Mouse (Mus musculus): ENCODE results near the gene AW011738. TPM values are rescaled to one million over a fixed set of nuclear protein-coding genes. Genes with fewer than 3 reads are reported as not detected.

The AW011738 gene
- polyA plus RNA-seq, 1 experiment from 2014 or later = 8.1 TPM

DNA sequence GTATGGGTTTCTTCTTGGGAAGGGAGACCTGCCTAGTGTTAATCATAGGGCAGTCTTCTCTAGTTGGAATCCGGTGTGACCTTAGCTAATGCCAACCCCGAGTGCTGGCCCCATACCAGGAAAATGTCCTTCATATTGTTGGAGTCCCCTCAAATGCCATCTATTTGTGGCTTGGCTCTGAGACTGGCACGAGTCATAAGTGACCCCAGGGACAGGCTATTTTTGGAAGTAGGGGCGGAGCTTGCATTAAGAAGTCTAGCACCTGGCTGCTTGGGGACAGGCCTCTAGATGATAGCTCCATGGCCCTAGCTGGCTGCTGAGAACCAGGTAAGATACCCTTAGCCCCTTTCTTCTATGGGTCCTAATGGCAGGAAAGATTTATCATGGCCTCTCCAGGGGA is 12.5 kb downstream of the AW011738 start, which contains the start of gene Perm1:
Perm1 (plus strand) TSS at position 220 of the 400 bp plus-strand sequence.
- Histone ChIP-seq H3K4me2 (replicated peaks; ENCODE audit: low read depth, low read length) (no peak within 1 kb of the TSS), H3K9me3 (ENCODE audit: low read length) (no peaks in the 10 kb centered on the region), H3K27ac (ENCODE audit: low read length) (no peak within 1 kb of the TSS)

DNA sequence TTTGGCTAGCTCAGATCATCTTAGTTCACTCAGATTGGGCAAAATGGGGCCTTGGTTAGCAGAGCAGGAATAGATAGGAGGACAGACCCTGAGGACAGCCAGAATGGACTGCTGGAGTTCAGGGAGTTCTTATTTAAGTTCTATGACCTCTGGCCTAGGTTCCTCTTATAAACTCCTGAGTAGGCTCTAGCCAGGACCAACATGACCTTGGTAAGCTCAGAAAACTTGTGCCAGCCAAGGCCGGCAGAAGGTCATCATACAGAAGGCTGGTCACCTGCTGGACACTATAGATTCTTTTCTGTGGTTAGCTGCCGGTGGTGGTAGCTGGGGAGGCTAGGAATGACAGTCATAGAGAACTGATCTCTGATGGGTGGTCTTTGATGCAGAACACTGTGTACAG is 13.1 kb downstream of the AW011738 start:
- no peak overlapping the region for H3K4me2 ChIP-seq (replicated peaks; ENCODE audit: low read depth, low read length)
- H3K9ac ChIP-seq (replicated peaks; ENCODE audit: low read length) = no peak overlapping the region
- H3K4me1 ChIP-seq (ENCODE audit: insufficient read depth, low read length) = no peaks in the 10 kb centered on the region
- H3K4me3 ChIP-seq (ENCODE audit: low read length) = no peak overlapping the region
- no peak overlapping the region for H3K27ac ChIP-seq (ENCODE audit: low read length)
- ATAC-seq (ENCODE audit: low FRiP score, low TSS enrichment) = no peak
- H3K36me3 ChIP-seq (ENCODE audit: insufficient read depth, low read length) = no peaks in the 10 kb centered on the region
- no peaks in the 10 kb centered on the region for H3K9me3 ChIP-seq (ENCODE audit: low read length)
- WGBS = 86% methylated on average over 2 of the region's 2 CpGs
- no peaks in the 10 kb centered on the region for H3K27me3 ChIP-seq (ENCODE audit: insufficient read depth, low read length)

More for the DNA sequence above, 12.5 kb downstream of the AW011738 start, which contains the start of gene Perm1:
- no peaks in the 10 kb centered on the region for H3K27me3 ChIP-seq (ENCODE audit: insufficient read depth, low read length)
- WGBS = 72% methylated on average over 4 of the region's 4 CpGs
- H3K4me3 ChIP-seq (ENCODE audit: low read length) = no peak within 1 kb of the TSS
- no peaks in the 10 kb centered on the region for H3K36me3 ChIP-seq (ENCODE audit: insufficient read depth, low read length)
- H3K4me1 ChIP-seq (ENCODE audit: insufficient read depth, low read length) = no peaks in the 10 kb centered on the region
- no peak for ATAC-seq (ENCODE audit: low FRiP score, low TSS enrichment)
- H3K9ac ChIP-seq (replicated peaks; ENCODE audit: low read length) = no peak within 1 kb of the TSS

GRCm38 (mm10) chr4:156217022-156217669 is 14.0 kb downstream of the AW011738 start:
- Histone ChIP-seq H3K27me3 (ENCODE audit: insufficient read depth, low read length) (no peaks in the 10 kb centered on the region), H3K4me2 (replicated peaks; ENCODE audit: low read depth, low read length) (no peak overlapping the region), H3K27ac (ENCODE audit: low read length) (no peak overlapping the region), H3K9me3 (ENCODE audit: low read length) (no peaks in the 10 kb centered on the region), H3K9ac (replicated peaks; ENCODE audit: low read length) (no peak overlapping the region), H3K4me1 (ENCODE audit: insufficient read depth, low read length) (no peaks in the 10 kb centered on the region), H3K4me3 (ENCODE audit: low read length) (no peak overlapping the region), H3K36me3 (ENCODE audit: insufficient read depth, low read length) (no peaks in the 10 kb centered on the region)
- ATAC-seq (ENCODE audit: low FRiP score, low TSS enrichment) = no peak
- 79% methylated on average over 16 of the region's 16 CpGs for WGBS

- no peaks in the 10 kb centered on the region for H3K36me3 ChIP-seq (ENCODE audit: insufficient read depth, low read length)
- H3K4me3 ChIP-seq (ENCODE audit: low read length) = no peak overlapping the region
- H3K4me1 ChIP-seq (ENCODE audit: insufficient read depth, low read length) = no peaks in the 10 kb centered on the region
- H3K9ac ChIP-seq (replicated peaks; ENCODE audit: low read length) = no peak overlapping the region
- H3K4me2 ChIP-seq (replicated peaks; ENCODE audit: low read depth, low read length) = no peak overlapping the region
- no peaks in the 10 kb centered on the region for H3K9me3 ChIP-seq (ENCODE audit: low read length)
- H3K27me3 ChIP-seq (ENCODE audit: insufficient read depth, low read length) = no peaks in the 10 kb centered on the region
- no peak for ATAC-seq (ENCODE audit: low FRiP score, low TSS enrichment)
- no peak overlapping the region for H3K27ac ChIP-seq (ENCODE audit: low read length)
- 77% methylated on average over 16 of the region's 16 CpGs for WGBS
Observed at GRCm38 (mm10) chr4:156217838-156218237, 14.7 kb downstream of the AW011738 start.

GRCm38 (mm10) chr4:156219936-156220335 is 16.8 kb downstream of the AW011738 start:
- H3K9me3 ChIP-seq (ENCODE audit: low read length) = no peaks in the 10 kb centered on the region
- no peaks in the 10 kb centered on the region for H3K36me3 ChIP-seq (ENCODE audit: insufficient read depth, low read length)
- H3K4me2 ChIP-seq (replicated peaks; ENCODE audit: low read depth, low read length) = no peak overlapping the region
- no peak for ATAC-seq (ENCODE audit: low FRiP score, low TSS enrichment)
- no peak overlapping the region for H3K27ac ChIP-seq (ENCODE audit: low read length)
- no peak overlapping the region for H3K9ac ChIP-seq (replicated peaks; ENCODE audit: low read length)
- no peaks in the 10 kb centered on the region for H3K4me1 ChIP-seq (ENCODE audit: insufficient read depth, low read length)
- H3K4me3 ChIP-seq (ENCODE audit: low read length) = no peak overlapping the region
- no peaks in the 10 kb centered on the region for H3K27me3 ChIP-seq (ENCODE audit: insufficient read depth, low read length)
- 88% methylated on average over 11 of the region's 11 CpGs for WGBS

GRCm38 (mm10) chr4:156224276-156224675 is 21.2 kb downstream of the AW011738 start:
- no peak overlapping the region for H3K4me3 ChIP-seq (ENCODE audit: low read length)
- peaks cover 3% of the 10 kb centered on the region for H3K36me3 ChIP-seq (ENCODE audit: insufficient read depth, low read length)
- no peaks in the 10 kb centered on the region for H3K27me3 ChIP-seq (ENCODE audit: insufficient read depth, low read length)
- H3K9ac ChIP-seq (replicated peaks; ENCODE audit: low read length) = no peak overlapping the region
- no peak overlapping the region for H3K27ac ChIP-seq (ENCODE audit: low read length)
- ATAC-seq (ENCODE audit: low FRiP score, low TSS enrichment) = no peak
- peaks cover 5% of the 10 kb centered on the region for H3K4me1 ChIP-seq (ENCODE audit: insufficient read depth, low read length)
- no peak overlapping the region for H3K4me2 ChIP-seq (replicated peaks; ENCODE audit: low read depth, low read length)
- H3K9me3 ChIP-seq (ENCODE audit: low read length) = no peaks in the 10 kb centered on the region
- 91% methylated on average over 2 of the region's 2 CpGs for WGBS

DNA sequence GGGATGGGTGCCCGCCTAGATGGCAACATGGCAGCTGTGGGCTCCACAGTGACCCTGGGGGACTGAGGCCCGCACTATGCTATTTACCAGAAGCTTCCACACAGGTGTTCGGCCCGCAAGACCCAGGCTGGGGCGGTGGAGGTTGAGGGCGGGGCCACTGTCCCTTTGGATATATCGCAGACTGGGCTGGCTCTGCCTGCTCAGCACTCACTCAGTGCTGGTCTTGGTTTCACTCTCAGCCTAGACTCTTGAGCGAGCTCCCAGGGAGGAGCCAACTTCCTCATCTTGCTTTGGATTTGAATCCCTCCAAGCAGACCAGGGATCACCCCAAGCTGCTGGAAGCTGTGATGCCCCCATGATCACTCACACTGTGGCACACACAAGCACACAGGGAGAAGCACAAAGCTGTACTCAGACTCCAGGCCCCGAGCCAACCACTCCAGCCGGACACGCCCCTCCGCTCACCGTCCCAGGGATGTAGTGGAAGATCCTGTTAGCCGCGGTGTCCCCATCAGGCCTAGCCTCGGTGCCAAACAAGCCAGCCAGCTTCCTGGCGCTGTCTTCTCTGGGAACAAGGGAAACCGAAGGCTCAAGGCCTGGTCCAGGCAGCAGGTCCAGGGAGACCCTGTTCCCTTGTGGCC is 24.8 kb downstream of the AW011738 start:
- Histone ChIP-seq H3K9me3 (ENCODE audit: low read length) (no peaks in the 10 kb centered on the region), H3K4me2 (replicated peaks; ENCODE audit: low read depth, low read length) (peak overlapping the region; percentile 7), H3K4me1 (ENCODE audit: insufficient read depth, low read length) (peaks cover 5% of the 10 kb centered on the region), H3K27me3 (ENCODE audit: insufficient read depth, low read length) (no peaks in the 10 kb centered on the region), H3K9ac (replicated peaks; ENCODE audit: low read length) (no peak overlapping the region), H3K36me3 (ENCODE audit: insufficient read depth, low read length) (peaks cover 39% of the 10 kb centered on the region), H3K27ac (ENCODE audit: low read length) (no peak overlapping the region), H3K4me3 (ENCODE audit: low read length) (no peak overlapping the region)
- 37% methylated on average over 18 of the region's 18 CpGs for WGBS
- 0 out of 2 replicates have a peak, but pooled peaks have one; percentile 17 for ATAC-seq (ENCODE audit: low FRiP score, low TSS enrichment)

DNA sequence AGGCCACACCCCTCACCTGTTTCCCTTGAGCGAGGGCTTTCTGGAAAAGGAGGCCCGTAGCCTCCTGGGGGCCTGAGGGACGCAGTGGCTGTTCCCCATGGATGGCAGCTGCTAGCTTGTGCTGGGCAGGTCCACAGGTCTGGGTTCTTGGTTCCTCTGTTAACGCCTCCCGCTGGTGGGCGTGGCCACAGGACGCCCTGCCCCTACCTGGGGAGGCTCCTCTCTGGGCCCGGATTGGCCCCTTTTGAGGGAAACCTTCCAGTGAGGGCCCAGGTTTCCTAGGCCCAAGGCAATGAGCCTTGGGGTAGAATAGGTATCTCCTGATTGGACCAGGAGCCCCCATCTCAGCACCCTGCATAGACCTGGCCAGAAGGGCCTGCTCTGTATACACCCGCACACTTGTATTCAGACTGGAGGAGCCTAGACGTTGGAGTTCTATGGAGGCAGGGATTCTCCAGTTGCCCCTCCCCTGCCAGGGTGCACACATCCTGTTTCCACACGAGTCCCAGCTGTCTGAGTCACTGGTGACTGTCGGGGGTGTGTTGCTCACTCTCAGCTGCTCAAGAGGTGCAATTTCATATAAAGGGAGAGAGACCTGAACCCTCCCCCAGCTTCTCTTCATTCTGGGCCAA is 25.4 kb downstream of the AW011738 start:
- no peaks in the 10 kb centered on the region for H3K9me3 ChIP-seq (ENCODE audit: low read length)
- peak overlapping the region; percentile 7 for H3K4me2 ChIP-seq (replicated peaks; ENCODE audit: low read depth, low read length)
- WGBS = 26% methylated on average over 12 of the region's 12 CpGs
- peaks cover 39% of the 10 kb centered on the region for H3K36me3 ChIP-seq (ENCODE audit: insufficient read depth, low read length)
- no peak overlapping the region for H3K27ac ChIP-seq (ENCODE audit: low read length)
- peaks cover 7% of the 10 kb centered on the region for H3K4me1 ChIP-seq (ENCODE audit: insufficient read depth, low read length)
- ATAC-seq (ENCODE audit: low FRiP score, low TSS enrichment) = peak; percentile 62
- no peaks in the 10 kb centered on the region for H3K27me3 ChIP-seq (ENCODE audit: insufficient read depth, low read length)
- H3K4me3 ChIP-seq (ENCODE audit: low read length) = no peak overlapping the region
- H3K9ac ChIP-seq (replicated peaks; ENCODE audit: low read length) = no peak overlapping the region

DNA sequence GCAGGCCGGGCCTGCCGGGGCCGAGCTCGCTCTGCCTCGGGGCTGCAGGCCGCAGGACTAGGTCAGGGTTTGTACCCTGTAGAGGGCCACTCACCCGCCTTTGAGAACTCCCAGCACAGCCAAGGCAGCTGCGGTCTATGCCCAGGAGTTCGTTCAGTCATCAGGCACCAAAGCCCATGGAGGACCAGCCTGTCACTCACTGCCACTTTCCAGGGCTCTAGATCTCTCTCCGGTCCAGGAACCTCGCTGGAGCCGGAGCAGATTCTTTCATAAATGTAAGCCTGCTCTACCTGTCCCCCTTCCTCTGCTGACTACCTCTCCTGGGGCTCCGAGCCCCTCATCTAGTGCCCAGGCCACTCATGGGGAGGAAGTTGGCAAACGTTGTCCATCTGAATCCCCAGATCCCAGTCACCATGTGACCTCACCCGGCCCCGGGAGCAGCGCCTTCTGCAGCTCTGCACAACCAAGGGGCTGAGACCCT is 31.0 kb downstream of the AW011738 start:
- Histone ChIP-seq H3K27me3 (ENCODE audit: insufficient read depth, low read length) (no peaks in the 10 kb centered on the region), H3K9me3 (ENCODE audit: low read length) (no peaks in the 10 kb centered on the region), H3K4me1 (ENCODE audit: insufficient read depth, low read length) (peaks cover 17% of the 10 kb centered on the region), H3K4me2 (replicated peaks; ENCODE audit: low read depth, low read length) (peak overlapping the region; percentile 93), H3K27ac (ENCODE audit: low read length) (peak overlapping the region; percentile 31; the same call in 1 of the 2 replicates), H3K9ac (replicated peaks; ENCODE audit: low read length) (peak overlapping the region; percentile 80), H3K36me3 (ENCODE audit: insufficient read depth, low read length) (peaks cover 52% of the 10 kb centered on the region), H3K4me3 (ENCODE audit: low read length) (peak overlapping the region; percentile 94)
- peak; percentile 30; the same call in 1 of the 2 replicates for ATAC-seq (ENCODE audit: low FRiP score, low TSS enrichment)
- 2% methylated on average over 17 of the region's 17 CpGs for WGBS
